Mouse (Mus musculus): ENCODE data around the gene Mad2l2.
A peak's percentile ranks its signal among the peaks of the same experiment; 100 is the strongest.
"Not testable (repeated sequence)": the region's sequence is repeated elsewhere in the genome, so short reads cannot be mapped to it uniquely, and the experiment has no call there.

Mad2l2 gene

DNA sequence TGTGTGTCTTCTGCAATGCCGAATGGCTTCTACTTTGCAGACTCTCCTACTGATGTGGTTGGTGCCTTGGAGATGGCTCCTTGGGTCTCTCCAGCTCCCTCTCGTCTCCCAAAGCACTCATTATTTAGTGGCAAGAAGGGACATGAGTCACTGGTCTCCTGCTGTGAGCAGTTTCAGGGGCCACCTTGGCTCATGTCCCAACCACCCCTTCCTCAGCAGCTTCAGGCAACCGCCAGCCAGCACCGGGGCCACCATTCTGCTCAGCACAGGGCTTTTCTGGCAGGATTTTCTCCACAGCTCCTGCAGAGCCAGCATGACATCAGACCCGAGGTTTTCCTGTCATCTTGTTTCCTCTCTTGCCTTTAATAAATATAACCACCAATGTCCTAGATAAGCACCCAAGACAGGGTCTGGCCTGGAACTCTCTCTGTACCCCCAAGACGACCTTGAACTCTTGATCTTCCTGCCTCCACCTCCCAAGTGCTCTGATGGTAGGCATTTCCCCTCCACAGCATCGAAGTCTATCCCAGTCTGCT lies 21.6 kb upstream of the Mad2l2 start:
- DNase-seq, result no peak

DNA sequence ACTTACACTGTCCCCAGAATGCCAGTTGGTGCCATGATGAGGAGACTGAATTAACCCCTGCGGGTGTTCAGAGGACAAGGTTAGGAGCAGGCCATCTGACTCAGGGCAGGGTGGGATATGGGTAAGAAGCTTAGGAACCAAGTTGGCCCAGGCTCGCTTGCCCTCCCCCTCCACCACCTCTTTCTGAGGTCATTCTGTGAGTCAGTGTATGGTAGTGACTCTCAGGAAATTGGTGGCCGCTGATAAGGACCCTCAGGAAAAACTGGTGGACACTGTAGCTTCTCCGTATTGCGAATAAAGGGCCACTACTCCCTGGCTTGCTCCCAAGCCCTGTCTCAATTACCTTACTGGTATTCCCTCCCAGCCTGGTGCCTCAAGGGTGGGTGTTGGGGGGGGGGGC lies 21.0 kb upstream of the Mad2l2 start:
- DNase-seq, result no peak

DNA sequence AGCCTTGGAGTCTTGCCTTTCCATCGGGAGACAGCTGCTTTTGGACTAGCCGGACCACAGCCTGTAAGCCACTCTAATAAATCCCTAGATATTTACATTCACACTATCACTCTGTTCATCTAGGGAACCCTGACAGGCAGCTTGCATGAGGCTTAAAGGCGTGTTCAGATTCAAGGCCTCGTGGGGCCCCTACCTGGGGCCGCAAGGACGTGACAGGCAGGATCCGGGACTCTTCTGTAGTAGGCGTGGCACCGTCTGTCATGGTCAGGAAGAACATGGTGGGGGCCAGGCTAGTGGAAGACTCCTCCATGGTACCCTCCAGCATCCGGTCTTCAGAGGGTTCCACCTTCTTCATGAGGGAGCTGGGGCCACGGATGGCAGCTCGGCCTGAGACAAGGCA lies 17.7 kb upstream of the Mad2l2 start:
- no peak for DNase-seq

DNA sequence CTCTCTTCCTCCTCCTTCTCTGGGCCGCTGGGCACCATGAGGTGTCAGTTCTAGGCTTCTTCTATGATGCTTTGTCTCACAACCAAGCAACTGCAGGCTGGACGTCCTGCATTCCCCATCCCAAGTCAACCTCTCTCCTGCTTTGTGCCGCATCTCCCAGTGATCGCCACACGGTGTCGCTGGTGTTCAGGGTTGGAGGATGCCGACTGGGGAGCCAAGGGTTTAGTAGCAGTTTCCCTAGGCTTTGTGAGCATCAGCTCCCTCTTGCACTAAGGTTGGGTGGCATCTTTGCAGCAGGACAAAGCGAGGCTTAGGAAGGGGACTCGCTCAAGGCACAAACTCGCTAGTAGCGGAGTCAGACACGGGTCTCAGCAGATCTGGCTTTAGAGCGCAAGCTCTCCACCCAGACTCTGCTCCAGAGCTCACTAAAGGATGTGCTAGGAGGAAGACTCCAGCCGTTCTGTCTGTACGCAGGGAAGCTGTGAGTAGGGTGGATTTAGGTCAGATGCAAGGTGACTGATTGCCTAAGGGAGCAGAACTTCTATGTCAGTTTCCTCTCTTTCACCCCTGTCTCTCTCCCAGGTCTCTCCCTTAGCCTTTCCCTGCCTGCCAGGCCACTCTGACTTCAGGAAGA lies 15.3 kb upstream of the Mad2l2 start:
- peak; percentile 91 for DNase-seq

DNA sequence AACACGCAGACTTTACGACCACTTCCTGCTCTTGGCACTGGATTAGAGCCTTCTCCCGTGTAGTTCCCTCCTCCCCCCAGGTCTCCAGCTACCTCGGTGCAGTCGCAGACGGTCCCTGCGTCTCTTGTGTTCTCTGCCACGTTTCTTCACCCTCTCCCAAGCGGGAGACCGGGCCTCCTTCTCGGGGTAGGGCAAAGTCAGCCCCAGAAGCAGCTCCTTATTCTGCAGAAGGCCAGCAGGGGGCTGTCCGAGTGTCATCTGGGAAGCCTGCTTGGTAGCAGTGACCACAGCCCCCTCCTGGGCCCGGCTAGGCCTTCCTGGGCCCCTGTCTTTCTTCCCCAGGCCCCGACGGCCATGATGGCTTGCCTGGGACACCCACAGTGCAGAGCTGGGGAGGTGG lies 14.7 kb upstream of the Mad2l2 start:
- peak; percentile 57 for DNase-seq

DNA sequence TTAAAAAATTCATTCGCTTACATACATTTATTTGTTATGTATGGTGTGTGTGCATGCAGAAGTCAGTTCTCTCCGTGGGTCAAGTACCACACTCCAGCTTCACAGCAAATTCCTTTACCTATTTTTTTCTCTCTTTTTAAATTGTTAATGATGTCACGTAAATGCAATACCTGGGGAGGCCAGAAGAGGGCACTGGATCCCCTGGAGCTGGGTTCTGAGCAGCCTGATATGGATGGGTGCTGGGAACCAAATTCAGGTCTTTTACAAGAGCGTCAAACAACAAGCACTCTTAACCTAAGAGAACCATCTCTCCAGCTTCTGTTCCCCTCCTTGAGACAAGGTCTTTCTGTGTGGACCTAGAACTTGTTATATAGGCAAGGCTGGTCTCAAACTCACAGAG lies 13.5 kb upstream of the Mad2l2 start:
- no peak for DNase-seq

DNA sequence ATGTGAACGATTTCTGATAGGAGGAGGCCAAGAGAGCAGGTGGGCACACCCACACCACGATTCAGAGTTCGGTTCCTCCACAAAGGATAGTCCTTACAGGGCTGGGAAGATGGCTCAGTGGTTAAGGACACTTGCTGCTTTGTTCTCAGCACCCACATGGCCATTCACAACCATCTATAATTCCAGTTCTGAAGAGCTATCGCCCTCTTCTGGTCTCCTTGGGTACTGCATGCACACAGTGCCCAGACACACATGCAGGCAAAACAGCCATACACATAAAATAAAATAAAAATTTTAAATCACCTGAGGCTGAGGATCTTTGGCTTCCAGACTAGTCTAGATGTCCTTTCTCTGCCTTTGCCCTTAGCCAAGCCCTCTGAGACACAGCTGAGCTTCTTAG lies 12.8 kb upstream of the Mad2l2 start:
- no peak for DNase-seq

DNA sequence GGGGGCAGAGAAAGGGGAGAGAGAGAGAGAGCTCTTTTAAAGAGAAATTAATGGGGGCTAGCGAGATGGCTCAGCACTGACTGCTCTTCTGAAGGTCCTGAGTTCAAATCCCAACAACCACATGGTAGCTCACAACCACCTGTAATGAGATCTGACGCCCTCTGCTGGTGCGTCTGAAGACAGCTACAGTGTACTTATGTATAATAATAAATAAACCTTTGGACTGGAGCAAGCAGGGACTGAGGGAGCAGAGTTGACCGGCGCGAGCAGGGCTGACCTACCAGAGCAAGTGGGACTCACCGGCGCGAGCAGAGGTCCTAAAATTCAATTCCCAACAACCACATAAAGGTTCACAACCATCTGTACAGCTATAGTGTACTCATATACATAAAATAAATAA lies 10.6 kb upstream of the Mad2l2 start:
- not testable (repeated sequence) for DNase-seq

DNA sequence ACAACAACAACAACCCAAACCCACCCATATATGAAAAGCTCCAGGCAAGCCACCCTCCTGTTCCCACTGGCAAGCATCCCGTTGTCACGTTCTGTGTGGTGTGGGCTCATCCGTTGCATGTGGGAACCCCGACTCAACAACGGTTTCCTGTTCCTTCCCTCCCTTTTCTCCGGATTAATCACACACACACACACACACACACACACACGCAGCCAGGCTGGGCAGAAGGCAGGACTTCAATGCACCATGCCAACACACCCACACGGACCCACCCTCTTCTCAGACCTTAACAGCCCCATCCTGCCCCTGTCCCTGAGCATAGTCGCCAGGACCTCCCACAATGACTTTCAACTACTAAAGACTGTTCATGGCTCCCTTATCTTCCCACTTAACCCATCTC lies 9.6 kb upstream of the Mad2l2 start:
- DNase-seq, result no peak

DNA sequence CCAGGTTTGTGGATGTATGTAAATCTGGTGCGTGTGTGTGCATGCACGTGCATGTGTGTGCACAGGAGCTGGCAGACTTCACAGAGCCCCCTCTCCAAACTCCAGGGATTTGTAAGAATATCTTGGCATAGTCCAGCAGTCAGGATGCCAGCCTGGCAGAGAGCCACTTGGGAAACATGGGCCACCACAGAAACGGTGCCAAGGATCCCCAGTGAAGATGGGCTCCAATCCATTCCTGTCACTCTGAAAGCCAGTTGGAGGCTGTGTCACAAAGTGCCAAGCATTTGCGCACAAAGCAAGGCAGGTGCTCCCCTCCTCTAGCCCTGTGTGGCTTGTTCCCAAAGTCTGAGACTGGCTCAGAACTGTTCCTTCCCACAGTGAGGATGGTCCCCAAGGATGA lies 8.8 kb upstream of the Mad2l2 start:
- no peak for DNase-seq

DNA sequence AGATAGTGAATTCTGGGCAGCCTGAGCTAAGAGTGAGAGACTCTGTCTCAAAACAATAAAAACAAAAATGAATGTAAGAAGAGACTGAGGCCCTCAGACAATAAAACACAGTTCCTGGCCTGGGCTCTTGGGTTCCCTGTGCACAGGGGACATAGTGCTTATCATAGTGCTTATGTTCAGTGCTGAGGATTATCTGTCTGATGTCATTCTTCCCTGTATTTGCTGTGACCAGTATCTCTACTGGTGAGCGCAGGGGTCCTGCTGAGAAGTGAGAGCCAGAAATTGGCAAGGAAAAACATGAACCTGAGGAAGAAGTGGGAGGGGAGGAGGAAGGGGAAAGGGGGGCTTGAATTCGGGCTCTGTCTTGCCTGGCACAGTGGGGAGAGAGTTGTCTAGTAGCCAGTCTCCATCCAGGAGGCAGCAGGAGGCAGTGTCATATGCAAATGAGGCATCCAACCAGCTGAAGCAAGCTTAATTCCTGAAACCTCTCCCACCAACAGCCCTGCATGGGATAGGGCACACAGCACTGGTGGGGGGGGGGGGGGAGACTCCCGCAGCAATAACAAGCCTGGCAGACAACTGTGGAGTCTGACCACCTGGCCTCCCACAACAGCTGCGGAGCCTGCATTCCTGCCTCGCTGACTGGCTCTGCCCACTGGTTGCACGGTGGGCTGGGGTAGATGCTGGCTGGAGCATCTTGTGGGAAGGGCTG lies 8.0 kb upstream of the Mad2l2 start:
- DNase-seq, result no peak

DNA sequence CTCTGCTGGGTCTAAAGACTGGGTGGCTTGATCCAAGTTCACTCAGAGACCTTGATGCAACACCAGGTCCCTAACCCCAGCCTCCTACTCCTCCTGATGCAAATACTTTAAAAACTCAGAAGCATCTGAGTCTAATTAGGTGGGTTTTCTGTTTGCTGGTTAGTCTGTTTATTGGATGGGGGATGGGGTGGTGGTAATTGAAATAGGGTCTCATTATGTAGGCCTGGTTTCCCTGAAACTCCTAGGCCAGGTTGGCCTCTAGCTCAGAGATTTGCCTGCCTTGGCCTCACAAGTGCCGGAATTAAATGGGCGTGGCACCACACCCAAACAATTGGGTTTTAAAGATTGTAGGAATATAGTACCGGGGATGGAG lies 7.5 kb upstream of the Mad2l2 start:
- DNase-seq, result no peak

DNA sequence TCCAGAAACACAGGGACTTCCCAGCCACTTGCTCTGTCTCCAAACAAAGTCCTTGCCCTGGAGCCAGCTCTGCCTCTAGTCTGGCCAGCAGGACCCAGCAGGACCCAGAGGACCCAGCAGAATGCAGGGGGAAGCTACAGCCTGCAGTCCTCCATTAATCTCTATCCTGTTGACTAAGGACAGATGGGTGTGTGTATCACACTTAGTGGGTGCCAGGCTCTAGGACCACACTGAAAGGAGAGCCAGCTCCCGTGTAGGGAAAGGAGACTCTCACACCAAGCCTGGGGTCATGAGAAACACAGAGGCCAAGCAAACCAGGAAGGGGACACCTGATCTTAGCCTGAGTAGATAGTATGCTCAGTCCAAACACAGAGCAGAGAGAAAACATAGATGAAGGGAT lies 1.9 kb upstream of the Mad2l2 start:
- DNase-seq, result no peak

DNA sequence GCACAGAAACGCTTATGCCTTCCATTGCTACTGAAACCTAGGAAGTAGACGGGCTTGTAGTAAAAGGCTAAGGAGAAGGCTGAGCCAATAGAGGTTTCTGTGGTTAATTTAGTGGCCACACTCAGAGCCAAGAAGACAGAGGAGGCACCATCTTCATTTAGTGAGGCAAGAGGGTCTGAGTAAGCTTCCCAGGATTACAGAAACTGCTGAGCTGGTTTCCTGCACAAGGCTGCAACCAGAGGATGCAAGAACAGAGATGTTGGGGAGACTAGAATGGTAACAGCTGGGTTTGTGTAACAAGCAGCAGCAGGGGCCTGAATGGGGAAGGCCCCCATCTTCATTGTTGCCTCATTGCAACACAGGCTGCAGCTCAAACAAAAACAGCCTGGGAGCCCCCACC lies 1.5 kb upstream of the Mad2l2 start:
- DNase-seq, result no peak

DNA sequence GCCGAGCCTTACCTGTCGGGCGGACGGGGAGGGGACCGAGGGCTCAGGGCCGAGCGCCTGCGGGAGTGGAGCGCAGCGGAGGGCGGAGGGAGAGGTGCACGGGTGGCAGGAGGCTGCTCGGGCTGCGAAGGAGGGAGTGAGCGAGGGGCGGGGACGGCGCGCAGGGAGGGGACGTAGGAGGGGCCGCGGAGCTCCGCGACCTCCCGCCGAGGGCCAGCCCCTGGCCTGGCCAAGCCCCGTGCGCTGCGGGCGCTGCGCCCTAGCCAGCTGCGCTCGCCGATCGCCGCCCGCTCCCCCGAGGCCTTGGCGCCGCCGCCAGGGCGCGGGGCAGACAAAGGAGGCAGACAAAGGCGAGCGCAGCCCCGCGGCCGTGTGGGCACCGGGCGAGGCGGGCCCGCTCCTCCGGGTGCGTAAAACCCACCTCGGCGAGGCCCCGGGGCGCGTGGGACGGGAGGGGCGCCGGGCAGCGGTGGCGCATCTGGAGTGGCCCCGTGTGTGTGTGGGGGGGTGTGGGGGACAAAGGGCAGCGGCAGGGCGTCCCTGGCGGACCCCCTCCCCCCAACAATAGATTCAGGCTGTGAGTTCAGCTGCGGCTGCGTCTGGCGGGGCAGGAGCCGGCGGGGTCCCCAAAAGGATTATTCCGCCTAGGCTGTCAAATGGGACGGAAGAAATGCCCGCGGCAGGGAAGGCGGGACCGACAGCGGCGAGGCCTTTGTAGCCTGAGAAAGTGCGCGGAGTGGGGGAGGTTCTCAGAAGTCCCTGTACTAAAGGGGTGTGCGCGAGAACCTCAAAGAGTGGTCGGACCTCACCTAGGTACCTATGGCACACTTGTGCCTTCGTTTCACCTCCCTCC lies 603 bp downstream of the Mad2l2 start, which contains the start of gene Draxin:
Gene Draxin, minus strand, starts transcription at position 138 of the 853 bp plus-strand sequence.
- peak; percentile 73 for DNase-seq

DNA sequence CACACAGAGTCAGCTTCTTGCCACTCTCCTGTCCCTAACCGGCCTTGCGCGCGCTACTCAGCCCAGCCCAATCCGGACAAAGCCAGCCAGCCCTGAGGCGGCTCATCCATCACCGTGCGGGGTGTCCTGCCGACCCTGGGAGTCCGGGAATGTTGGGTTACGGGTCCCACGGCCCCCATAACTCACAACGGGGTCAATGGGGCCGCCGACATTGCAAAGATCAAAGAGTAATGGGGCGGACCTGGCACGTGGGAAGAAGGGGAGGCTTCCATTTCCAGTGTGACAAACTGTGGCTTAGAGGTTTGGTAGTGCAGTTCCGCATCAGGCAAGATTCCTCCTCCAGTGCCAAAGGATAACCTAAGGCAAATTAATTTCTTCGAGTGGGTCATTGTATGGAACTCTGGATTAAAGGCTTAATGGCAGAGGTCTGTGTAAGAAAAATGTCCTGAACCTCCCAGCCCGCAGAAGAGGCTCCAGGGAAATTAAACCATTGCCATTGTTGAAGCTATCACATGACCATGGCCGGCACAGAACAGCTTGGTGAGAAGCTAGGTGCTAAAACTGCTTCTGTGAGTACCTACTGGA lies 1.4 kb downstream of the Mad2l2 start:
- no peak for DNase-seq

DNA sequence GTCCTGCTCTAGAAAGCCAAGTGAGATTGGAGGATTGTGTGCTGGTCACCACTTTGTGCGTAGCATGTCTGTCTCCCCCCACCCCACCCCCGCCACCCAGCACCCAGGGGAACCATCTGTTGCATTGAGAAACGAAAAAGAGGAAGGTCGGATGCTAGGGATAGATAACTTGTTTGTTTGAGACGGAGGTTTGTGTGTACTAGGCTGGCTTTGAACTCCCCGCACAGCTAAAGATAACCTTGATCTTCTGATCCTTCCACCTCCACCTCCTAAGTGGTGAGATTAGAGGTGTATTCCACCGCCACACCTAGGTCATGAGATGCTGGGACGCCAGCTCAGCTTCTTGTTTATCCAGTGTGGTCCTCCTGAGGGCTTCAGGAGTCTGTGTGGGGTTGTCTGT lies 4.8 kb downstream of the Mad2l2 start:
- no peak for DNase-seq

DNA sequence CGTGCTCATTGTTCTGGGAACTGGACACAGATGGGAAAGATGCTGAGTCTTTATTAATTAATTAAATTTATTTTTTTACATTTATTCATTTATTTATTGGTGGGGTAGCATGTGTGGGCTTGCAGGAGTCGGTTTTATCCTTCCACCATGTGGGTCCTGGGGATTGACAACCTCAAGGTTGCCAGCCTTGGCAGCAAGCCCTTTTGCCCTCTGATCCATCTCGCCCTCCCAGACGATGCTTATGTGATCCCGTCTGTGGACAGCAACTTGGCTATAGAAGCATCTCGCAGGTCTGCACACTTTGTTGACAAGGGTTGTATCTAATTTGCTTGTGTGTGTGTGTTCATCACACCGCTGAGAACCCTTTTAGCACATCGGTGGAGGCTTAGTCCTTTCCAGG lies 7.3 kb downstream of the Mad2l2 start:
- DNase-seq, result no peak

DNA sequence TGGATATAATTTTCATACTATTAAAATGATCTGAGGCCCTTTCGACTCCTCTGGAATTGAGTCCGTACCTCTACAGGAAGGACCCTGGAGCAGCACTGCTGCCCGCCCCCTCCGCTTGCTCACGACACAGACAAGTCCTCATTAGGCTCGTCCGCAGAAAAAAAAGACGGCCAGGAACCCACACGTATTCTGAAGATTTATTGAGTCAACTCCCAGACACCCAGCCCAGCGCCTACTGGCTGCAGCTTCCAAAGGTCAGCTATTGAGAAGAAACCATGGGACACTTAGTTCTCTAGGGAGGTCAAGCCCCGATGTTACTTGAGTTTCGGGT lies 9.5 kb downstream of the Mad2l2 start:
- DNase-seq, result no peak

DNA sequence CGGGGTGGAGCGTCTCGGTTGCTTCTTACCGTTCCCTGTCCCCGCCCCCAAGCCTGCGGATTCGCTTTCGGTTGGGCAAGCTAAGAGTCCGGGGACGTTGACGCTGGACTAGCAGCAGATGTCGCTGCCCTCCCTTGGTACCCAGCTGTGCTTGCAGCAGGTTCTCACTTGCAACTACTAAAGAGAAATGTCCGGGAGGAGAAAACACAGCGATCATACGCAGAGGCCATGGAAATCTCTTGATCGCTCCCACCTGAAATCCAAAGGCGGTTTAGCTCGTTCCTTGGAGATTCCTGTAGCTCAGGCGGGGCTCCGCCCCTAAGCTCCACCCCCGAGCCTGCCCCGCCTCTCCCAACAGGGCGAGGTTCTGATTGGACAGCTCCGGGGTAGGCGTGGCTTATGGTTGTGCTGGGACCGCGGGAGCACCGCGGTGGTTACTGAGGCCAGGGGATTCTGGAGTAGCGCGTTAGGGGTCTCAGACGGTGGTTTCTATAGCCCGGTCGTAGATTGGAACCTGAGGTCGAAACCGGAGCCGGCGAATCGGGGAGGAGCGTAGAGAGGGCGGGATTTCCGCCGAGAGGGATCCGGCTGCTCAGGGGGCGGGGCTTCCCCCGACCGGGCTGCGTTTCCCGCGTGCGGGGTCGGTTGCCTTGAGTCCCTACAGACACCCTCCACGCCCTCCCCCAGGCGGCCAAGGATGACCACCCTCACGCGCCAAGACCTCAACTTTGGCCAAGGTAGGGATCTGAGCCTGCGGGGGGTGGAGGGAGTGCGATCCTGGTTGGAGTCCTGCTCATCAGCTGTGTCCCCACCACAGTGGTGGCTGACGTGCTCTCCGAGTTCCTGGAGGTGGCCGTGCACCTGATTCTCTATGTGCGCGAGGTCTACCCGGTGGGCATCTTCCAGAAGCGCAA lies 10.2 kb downstream of the Mad2l2 start:
- peak; percentile 96 for DNase-seq

DNA sequence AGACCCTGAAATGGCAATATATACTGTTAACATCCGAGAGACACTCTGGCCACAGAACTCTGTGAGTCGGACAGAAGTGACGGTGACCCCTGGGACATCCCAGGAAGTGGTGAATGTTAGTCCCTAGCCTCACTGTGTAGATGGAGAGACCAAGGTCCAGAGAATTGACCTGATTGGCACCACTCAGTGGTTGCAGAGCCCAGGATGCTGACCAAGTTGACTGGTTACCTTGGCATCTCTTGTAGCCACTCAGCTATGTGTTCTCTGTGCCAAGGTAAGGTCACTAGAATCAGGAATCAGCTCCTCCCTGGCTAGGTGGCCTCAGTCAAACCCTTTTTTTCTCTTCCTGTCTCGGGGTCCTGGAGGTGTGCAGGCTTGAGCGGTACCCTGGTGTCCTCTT lies 13.5 kb downstream of the Mad2l2 start:
- no peak for DNase-seq

DNA sequence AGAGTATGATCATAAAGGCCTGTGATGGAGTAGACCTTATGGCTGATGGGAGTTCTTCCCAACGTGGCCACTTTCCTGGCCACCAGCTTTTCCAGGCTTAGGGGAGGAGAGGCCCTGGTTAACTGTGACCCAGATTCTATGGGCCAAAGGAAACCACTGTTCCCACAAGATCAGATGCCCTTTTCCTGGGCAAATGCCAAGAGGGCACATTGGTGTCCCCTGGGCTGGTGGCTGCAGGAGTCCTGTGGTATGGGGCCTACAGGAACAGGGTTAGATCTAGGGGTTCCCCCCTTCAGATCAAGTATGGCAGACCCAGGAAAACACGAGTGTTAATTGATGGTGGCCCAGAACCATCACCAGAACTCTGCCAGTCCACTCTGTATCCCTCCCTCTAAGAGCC lies 17.5 kb downstream of the Mad2l2 start:
- DNase-seq, result no peak
